Mouse (Mus musculus) 416B (cell line): ENCODE results near the gene Tubb4b.
"Not testable (repeated sequence)": the region's sequence is repeated elsewhere in the genome, so short reads cannot be mapped to it uniquely, and the experiment has no call there.

Experiments
- DNase-seq: peaks from one replicate; pipeline ENCODE4 v3.0.0; 2011; ENCODE audit warnings: low read depth

Tubb4b gene

DNA sequence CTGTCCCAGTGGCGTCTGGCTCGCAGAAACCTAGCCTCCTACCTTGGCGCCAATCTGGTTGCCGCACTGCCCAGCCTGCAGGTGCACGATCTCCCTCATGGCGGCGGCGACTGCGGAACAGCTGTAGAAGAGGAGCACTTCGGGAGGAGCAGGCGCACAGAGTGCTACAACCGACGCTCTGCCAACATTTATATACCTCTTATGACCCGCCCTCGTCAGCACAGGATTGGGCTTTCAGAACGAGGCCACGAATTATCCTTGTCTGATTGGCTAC lies at the start of gene Tubb4b:
TSS of gene Tubb4b (minus strand) at position 211 of the 274 bp plus-strand sequence.
- DNase-seq: no peak

GRCm38 (mm10) chr2:25273010-25273409 lies 48.5 kb upstream of the Tubb4b start:
- DNase-seq: no peak

DNA sequence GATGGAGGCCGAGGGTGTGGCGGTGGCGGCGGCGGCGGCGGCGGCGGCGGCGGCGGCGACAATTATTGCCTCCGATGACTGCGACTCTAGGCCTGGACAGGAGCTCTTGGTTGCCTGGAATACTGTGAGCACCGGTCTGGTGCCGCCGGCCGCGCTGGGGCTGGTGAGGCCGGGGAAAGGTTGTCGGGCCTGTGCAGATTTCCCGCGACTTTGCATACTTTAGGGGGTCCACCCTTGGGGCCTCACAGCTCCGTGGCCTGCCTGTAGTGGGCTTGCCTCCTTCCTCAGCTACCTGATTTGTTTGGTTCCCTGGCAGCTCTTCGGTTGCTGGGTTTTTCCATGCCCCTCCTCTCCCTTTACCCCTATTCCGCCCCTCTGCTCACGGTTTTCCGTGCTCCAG lies 48.0 kb upstream of the Tubb4b start:
- DNase-seq: no peak

- DNase-seq: peak; percentile 97
These were observed 47.5 kb upstream of the Tubb4b start, which contains the start of the genes Ssna1 and Anapc2 for GRCm38 (mm10) chr2:25271827-25272511. Ssna1 (minus strand) TSS chr2:25272438. Anapc2 (plus strand) TSS chr2:25272478.

GRCm38 (mm10) chr2:25267746-25268309 lies 43.3 kb upstream of the Tubb4b start:
- no peak for DNase-seq

GRCm38 (mm10) chr2:25267241-25267640 lies 42.7 kb upstream of the Tubb4b start:
- DNase-seq: no peak

DNA sequence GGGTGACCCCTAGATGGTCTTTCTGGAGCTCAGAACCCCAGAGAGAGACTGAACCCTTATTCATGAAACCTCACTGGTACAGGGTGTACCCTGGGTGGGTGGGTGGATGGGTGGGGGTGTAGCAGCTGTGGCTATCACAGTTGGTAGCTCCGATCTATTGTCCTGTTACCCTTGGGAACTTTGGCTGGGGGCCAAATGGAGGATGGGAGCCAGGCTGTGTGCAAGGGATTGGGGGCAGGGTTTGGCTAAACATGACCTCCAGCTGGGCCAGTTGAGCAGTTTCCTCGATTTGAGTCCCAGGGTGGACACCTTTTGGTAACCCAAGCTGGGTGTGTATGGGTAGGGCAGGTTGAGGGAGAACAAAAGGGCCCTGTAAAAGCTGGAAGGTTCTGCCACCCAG lies 42.2 kb upstream of the Tubb4b start:
- no peak for DNase-seq

DNA sequence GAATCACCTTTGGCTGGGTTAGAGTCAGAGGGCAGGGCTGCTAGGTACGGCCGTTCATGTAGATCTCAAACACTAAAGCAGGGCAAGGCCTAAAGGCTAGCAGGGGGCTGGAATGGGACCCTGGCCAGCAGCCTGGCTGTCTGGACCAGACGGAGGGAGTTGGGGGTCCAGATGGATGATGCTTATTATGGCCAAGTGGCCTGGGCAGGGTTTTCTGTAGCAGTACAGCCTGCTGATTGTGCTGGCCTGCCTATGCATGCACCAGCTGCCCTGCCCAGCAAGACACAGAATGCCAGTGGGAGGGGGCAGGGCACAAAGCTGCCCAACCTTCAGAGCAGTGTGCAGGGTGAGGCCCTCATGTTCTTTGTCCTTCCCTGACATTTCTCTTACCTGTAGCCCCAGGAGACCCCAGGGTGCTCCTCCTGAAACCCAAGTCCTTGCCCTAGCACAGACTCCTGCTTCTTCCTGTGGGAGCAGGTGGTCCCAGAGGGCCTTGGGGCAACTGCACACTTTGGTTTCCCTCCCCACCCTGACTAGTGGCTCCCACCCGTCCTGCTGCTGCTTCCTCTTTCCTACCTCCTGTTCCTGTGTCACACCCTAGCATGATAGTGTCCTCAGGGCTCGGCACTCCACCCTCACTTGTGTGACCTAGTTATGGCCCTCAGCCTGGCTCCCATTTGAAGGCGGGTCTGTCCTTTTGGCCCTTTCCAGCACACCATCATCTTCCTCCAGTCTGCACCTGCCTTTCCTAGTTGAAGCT lies 41.6 kb upstream of the Tubb4b start:
- peak; percentile 71 for DNase-seq

DNA sequence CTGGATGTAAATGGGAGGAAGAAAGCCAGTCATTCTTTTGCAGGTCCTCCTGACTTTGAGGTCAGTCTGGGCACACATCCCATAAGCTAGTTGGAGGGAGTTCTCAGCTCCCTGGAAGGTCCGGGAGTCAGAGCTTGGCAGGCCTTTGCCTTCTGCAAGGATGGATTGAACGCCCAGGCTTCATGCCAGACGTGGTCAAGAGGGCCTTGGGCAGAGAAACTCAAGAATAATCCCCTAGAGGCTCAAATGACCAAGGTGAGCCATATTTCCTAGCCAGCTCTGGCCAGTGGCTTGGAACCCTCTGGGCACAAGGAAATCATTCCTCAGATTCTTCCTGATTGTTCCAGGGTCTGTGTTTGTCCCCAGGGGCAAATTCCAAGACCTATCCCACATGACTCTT lies 40.3 kb upstream of the Tubb4b start:
- no peak for DNase-seq

- no peak for DNase-seq
These were observed 39.8 kb upstream of the Tubb4b start for GRCm38 (mm10) chr2:25264286-25264660.

GRCm38 (mm10) chr2:25263623-25264285 lies 39.3 kb upstream of the Tubb4b start:
- no peak for DNase-seq

- DNase-seq: peak; percentile 54
These were observed 38.5 kb upstream of the Tubb4b start for GRCm38 (mm10) chr2:25262795-25263622.

DNA sequence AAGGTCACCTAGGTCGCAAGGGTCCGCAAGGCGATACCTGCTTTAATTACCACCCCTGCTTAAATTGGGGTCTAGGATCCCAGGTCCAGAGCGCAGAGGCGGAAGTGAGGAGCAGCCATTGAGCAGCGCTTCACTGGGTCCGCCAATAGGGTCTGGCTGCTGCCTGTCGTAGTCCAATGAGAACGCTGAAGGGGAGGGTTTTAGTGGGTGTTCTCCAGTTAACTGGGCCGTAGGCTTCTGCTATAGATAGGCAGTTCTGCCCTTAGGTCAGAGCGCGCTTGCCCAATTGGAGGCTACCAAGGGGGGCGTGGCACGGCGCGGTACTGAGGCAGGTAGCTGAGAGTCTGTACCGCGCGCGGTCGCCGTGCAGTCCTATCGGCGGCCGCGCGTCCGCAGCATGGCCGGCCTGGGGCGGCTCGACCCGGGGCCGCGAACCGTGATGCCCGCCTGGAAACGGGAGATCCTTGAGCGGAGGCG lies 37.8 kb upstream of the Tubb4b start, which contains the start of gene Tprn:
TSS of gene Tprn (plus strand) at position 328 of the 477 bp plus-strand sequence.
- DNase-seq: peak; percentile 99

- no peak for DNase-seq
These were observed 37.4 kb upstream of the Tubb4b start for GRCm38 (mm10) chr2:25261870-25262269.

GRCm38 (mm10) chr2:25258887-25259286 lies 34.4 kb upstream of the Tubb4b start:
- DNase-seq: peak; percentile 55

- not testable (repeated sequence) for DNase-seq
These were observed 32.7 kb upstream of the Tubb4b start for GRCm38 (mm10) chr2:25257250-25257649.

DNA sequence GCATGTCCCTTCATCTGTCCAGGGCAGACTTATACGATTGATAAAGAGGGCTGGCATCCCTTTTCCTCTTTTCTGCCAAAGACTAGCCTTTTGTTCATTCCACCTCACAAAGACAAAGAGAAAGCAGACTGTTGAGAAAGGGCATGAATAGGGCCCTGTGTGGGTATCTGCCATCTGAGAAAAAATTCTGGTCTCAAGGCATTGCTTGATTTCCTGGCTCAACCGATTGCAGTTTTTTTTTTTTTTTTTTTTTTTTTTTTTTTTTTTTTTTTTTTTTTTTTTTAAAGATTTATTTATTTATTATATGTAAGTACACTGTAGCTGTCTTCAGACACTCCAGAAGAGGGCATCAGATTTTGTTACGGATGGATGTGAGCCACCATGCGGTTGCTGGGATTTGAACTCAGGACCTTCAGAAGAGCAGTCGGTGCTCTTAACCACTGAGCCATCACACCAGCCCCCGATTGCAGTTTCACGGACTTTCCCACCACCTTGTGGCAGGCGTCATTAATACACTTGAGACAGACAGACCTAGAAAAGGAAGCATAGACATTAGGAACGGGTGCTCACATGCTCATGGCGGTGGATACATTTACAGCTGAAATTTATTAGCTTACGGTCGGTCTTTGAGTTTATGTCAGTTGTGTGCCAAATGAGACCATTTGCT lies 32.1 kb upstream of the Tubb4b start:
- peak; percentile 89 for DNase-seq

DNA sequence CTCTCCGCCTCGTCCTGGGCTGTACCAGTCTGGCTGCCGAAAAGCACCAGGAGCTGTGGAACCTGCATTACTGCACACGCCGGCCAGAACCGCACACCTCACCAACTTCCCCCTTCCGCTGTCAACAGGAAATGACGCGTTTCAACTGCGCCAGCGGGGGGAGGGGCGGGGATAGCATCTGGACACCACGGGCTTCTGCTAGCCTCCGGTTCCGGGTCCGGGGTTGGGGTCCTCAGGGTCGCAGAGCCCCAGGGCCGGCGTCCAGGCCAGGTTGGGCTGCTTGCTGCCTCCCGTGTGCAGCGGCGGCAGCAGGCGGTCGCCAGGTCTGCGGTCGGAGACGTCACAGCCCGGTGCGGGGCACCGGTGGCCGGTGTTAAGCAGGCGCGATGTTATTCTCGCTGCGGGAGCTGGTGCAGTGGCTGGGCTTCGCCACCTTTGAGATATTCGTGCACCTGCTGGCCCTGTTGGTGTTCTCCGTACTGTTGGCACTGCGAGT lies 30.8 kb upstream of the Tubb4b start, which contains the start of gene Tmem203:
TSS of gene Tmem203 (plus strand) at position 156 of the 496 bp plus-strand sequence.
- DNase-seq: peak; percentile 91

DNA sequence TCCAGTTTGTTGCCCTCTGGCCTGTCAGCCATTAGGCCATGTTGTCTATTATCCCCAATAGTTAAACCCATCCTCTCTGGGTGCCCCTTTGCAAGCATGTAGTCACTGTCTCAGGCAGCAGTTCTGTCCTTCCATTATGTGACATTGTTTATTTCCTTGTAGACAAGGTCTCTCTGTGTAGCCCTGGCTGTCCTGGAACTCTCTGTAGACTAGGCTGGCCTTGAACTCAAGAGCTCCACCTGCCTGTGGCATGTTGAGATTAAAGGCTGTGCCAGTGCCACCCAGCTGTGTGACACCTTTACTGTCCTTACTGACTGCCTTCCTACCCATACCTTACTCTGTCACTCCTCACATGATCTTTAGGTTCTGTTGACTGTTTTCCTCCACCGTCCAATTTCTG lies 27.8 kb upstream of the Tubb4b start:
- DNase-seq: peak; percentile 55

- DNase-seq: no peak
These were observed 21.9 kb upstream of the Tubb4b start, which contains the start of gene AL732309.1 for GRCm38 (mm10) chr2:25246183-25247072. AL732309.1 (minus strand) TSS chr2:25246863.
